Mouse (Mus musculus): ENCODE measurements around the gene Mocs3. TPM values are rescaled to one million over a fixed set of nuclear protein-coding genes. Genes with fewer than 3 reads are reported as not detected.
A peak's percentile ranks its signal among the peaks of the same experiment; 100 is the strongest.

Mocs3 gene
- polyA plus RNA-seq (2014; fragmentation: Nextera tagmentation; extraction: Ambion mirVana) = 6.9 and 7.1 TPM in 2 replicates

- H3K9me3 ChIP-seq (ENCODE audit: control insufficient read depth, low read depth, low read length) = no peaks in the 10 kb centered on the region
- peaks cover 15% of the 10 kb centered on the region for H3K36me3 ChIP-seq (ENCODE audit: control insufficient read depth, insufficient read depth, low read length)
- peaks cover 21% of the 10 kb centered on the region for H3K4me1 ChIP-seq (ENCODE audit: control insufficient read depth, insufficient read depth, low read length)
- H3K27me3 ChIP-seq (ENCODE audit: control insufficient read depth, insufficient read depth, low read length) = no peaks in the 10 kb centered on the region
- ATAC-seq (ENCODE audit: insufficient number of reproducible peaks, insufficient read depth, low FRiP score, low read depth) = peak; percentile 78
- H3K4me3 ChIP-seq (ENCODE audit: low read depth, low read length) = peak within 1 kb of the TSS; percentile 100
- H3K9ac ChIP-seq (replicated peaks; ENCODE audit: low read depth, low read length) = peak within 1 kb of the TSS; percentile 73
- H3K4me2 ChIP-seq (replicated peaks; ENCODE audit: low read depth, low read length) = peak within 1 kb of the TSS; percentile 99
- peak within 1 kb of the TSS; percentile 92 for H3K27ac ChIP-seq (ENCODE audit: low read length)
- WGBS = under 1% methylated on average over 73 of the region's 73 CpGs
These were observed at the start of gene Mocs3, which contains the start of the genes Gm20716 and Dpm1 for GRCm38 (mm10) chr2:168230026-168230728. Mocs3 (plus strand) TSS chr2:168230622. Gm20716 (minus strand) TSS chr2:168230364. Dpm1 (minus strand) TSS chr2:168230591.

DNA sequence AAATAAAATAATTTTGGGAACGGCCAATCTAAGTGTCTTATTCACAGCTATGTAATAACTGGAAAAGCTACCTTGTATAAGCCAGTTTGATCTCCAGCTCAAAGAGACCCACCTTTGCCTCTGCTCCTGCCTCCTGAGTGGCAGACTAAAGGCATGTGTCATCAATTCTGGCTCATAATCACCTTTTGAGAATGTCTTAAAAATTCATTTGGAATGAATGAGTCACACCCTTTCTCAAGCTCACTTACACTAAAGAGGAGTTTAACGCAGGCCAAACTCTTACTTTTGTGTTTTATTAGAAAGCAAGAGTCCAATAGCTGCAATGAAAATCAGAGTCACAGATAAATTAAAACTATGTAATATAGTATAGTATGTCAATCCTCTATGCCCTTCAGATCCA is 38.6 kb upstream of the Mocs3 start:
- no peak overlapping the region for H3K4me2 ChIP-seq (replicated peaks; ENCODE audit: low read depth, low read length)
- peaks cover 34% of the 10 kb centered on the region for H3K4me1 ChIP-seq (ENCODE audit: control insufficient read depth, insufficient read depth, low read length)
- no peak overlapping the region for H3K9ac ChIP-seq (replicated peaks; ENCODE audit: low read depth, low read length)
- H3K27me3 ChIP-seq (ENCODE audit: control insufficient read depth, insufficient read depth, low read length) = no peaks in the 10 kb centered on the region
- H3K36me3 ChIP-seq (ENCODE audit: control insufficient read depth, insufficient read depth, low read length) = peaks cover 29% of the 10 kb centered on the region
- WGBS = 93% methylated on average over 2 of the region's 2 CpGs
- H3K4me3 ChIP-seq (ENCODE audit: low read depth, low read length) = no peak overlapping the region
- H3K9me3 ChIP-seq (ENCODE audit: control insufficient read depth, low read depth, low read length) = no peaks in the 10 kb centered on the region
- ATAC-seq (ENCODE audit: insufficient number of reproducible peaks, insufficient read depth, low FRiP score, low read depth) = no peak
- H3K27ac ChIP-seq (ENCODE audit: low read length) = no peak overlapping the region

DNA sequence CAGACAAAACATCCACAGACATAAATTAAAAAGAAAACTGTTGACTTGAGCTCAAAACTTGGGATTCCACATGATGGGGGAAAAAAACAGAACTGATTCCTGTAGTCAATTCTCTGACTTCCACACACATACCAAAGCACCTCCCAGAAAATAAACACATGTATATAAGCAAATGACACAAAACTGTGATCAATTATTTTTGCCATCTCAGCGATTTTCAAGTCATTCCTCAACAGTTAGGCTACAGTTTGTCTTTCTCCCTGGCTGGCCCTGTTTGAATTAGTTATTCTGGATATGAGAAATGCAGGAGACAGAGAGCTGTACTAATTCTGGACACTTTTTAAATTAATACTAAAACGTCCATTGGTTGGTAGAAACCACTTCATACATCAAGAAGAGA is 36.7 kb upstream of the Mocs3 start:
- no peaks in the 10 kb centered on the region for H3K9me3 ChIP-seq (ENCODE audit: control insufficient read depth, low read depth, low read length)
- no peak overlapping the region for H3K4me2 ChIP-seq (replicated peaks; ENCODE audit: low read depth, low read length)
- WGBS = 40% methylated on average over 2 of the region's 2 CpGs
- peaks cover 24% of the 10 kb centered on the region; the same call in 1 of the 2 replicates for H3K36me3 ChIP-seq (ENCODE audit: control insufficient read depth, insufficient read depth, low read length)
- H3K4me3 ChIP-seq (ENCODE audit: low read depth, low read length) = no peak overlapping the region
- H3K9ac ChIP-seq (replicated peaks; ENCODE audit: low read depth, low read length) = no peak overlapping the region
- H3K27me3 ChIP-seq (ENCODE audit: control insufficient read depth, insufficient read depth, low read length) = no peaks in the 10 kb centered on the region
- no peak overlapping the region for H3K27ac ChIP-seq (ENCODE audit: low read length)
- peaks cover 45% of the 10 kb centered on the region for H3K4me1 ChIP-seq (ENCODE audit: control insufficient read depth, insufficient read depth, low read length)
- no peak for ATAC-seq (ENCODE audit: insufficient number of reproducible peaks, insufficient read depth, low FRiP score, low read depth)

GRCm38 (mm10) chr2:168195721-168196120 is 34.7 kb upstream of the Mocs3 start:
- H3K9ac ChIP-seq (replicated peaks; ENCODE audit: low read depth, low read length) = no peak overlapping the region
- no peak overlapping the region for H3K4me3 ChIP-seq (ENCODE audit: low read depth, low read length)
- no peak for ATAC-seq (ENCODE audit: insufficient number of reproducible peaks, insufficient read depth, low FRiP score, low read depth)
- no peaks in the 10 kb centered on the region for H3K9me3 ChIP-seq (ENCODE audit: control insufficient read depth, low read depth, low read length)
- no peak overlapping the region for H3K27ac ChIP-seq (ENCODE audit: low read length)
- no peak overlapping the region for H3K4me2 ChIP-seq (replicated peaks; ENCODE audit: low read depth, low read length)
- H3K36me3 ChIP-seq (ENCODE audit: control insufficient read depth, insufficient read depth, low read length) = peaks cover 21% of the 10 kb centered on the region; the same call in 1 of the 2 replicates
- H3K27me3 ChIP-seq (ENCODE audit: control insufficient read depth, insufficient read depth, low read length) = no peaks in the 10 kb centered on the region
- peaks cover 60% of the 10 kb centered on the region for H3K4me1 ChIP-seq (ENCODE audit: control insufficient read depth, insufficient read depth, low read length)
- 49% methylated on average over 2 of the region's 2 CpGs for WGBS

GRCm38 (mm10) chr2:168198421-168198820 is 32.0 kb upstream of the Mocs3 start:
- WGBS = 86% methylated on average over 1 of the region's 1 CpGs
- Histone ChIP-seq H3K4me2 (replicated peaks; ENCODE audit: low read depth, low read length) (no peak overlapping the region), H3K4me3 (ENCODE audit: low read depth, low read length) (no peak overlapping the region), H3K4me1 (ENCODE audit: control insufficient read depth, insufficient read depth, low read length) (peaks cover 61% of the 10 kb centered on the region), H3K27me3 (ENCODE audit: control insufficient read depth, insufficient read depth, low read length) (no peaks in the 10 kb centered on the region), H3K27ac (ENCODE audit: low read length) (no peak overlapping the region), H3K9me3 (ENCODE audit: control insufficient read depth, low read depth, low read length) (no peaks in the 10 kb centered on the region), H3K9ac (replicated peaks; ENCODE audit: low read depth, low read length) (no peak overlapping the region), H3K36me3 (ENCODE audit: control insufficient read depth, insufficient read depth, low read length) (peaks cover 17% of the 10 kb centered on the region; the same call in 1 of the 2 replicates)
- ATAC-seq (ENCODE audit: insufficient number of reproducible peaks, insufficient read depth, low FRiP score, low read depth) = no peak

DNA sequence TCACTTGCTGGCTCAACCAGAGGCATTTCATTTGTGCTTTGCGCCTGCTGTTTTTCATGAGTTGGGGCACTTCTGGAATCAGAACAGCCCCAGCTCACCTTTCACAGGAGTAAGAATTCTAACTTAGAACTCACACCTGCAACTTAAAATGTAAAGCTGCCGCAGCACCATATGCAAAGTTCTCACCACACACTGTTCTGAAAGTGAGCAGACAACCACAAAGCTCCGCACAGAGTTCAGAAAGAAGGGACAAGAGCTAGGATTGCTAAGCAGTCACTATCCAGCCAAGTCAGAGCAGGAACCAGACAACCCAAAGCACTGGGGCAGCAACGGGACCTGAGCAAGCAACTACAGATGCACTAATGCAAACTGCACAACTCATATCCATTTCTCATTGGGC is 30.9 kb upstream of the Mocs3 start:
- WGBS = 78% methylated on average over 4 of the region's 4 CpGs
- Histone ChIP-seq H3K4me1 (ENCODE audit: control insufficient read depth, insufficient read depth, low read length) (peaks cover 55% of the 10 kb centered on the region), H3K9ac (replicated peaks; ENCODE audit: low read depth, low read length) (no peak overlapping the region), H3K9me3 (ENCODE audit: control insufficient read depth, low read depth, low read length) (no peaks in the 10 kb centered on the region), H3K4me2 (replicated peaks; ENCODE audit: low read depth, low read length) (0 out of 2 replicates have a peak overlapping the region, but pooled peaks have one; percentile 16), H3K27me3 (ENCODE audit: control insufficient read depth, insufficient read depth, low read length) (no peaks in the 10 kb centered on the region), H3K4me3 (ENCODE audit: low read depth, low read length) (no peak overlapping the region), H3K36me3 (ENCODE audit: control insufficient read depth, insufficient read depth, low read length) (peaks cover 22% of the 10 kb centered on the region; the same call in 1 of the 2 replicates), H3K27ac (ENCODE audit: low read length) (no peak overlapping the region)
- no peak for ATAC-seq (ENCODE audit: insufficient number of reproducible peaks, insufficient read depth, low FRiP score, low read depth)

- Histone ChIP-seq H3K9ac (replicated peaks; ENCODE audit: low read depth, low read length) (no peak overlapping the region), H3K27ac (ENCODE audit: low read length) (no peak overlapping the region), H3K4me2 (replicated peaks; ENCODE audit: low read depth, low read length) (no peak overlapping the region), H3K9me3 (ENCODE audit: control insufficient read depth, low read depth, low read length) (no peaks in the 10 kb centered on the region), H3K4me1 (ENCODE audit: control insufficient read depth, insufficient read depth, low read length) (peaks cover 55% of the 10 kb centered on the region), H3K4me3 (ENCODE audit: low read depth, low read length) (no peak overlapping the region), H3K36me3 (ENCODE audit: control insufficient read depth, insufficient read depth, low read length) (peaks cover 18% of the 10 kb centered on the region; the same call in 1 of the 2 replicates), H3K27me3 (ENCODE audit: control insufficient read depth, insufficient read depth, low read length) (no peaks in the 10 kb centered on the region)
- WGBS = 68% methylated on average over 4 of the region's 5 CpGs
- no peak for ATAC-seq (ENCODE audit: insufficient number of reproducible peaks, insufficient read depth, low FRiP score, low read depth)
These were observed 30.3 kb upstream of the Mocs3 start for GRCm38 (mm10) chr2:168200014-168200691.

- peak overlapping the region; percentile 87 for H3K4me3 ChIP-seq (ENCODE audit: low read depth, low read length)
- no peak for ATAC-seq (ENCODE audit: insufficient number of reproducible peaks, insufficient read depth, low FRiP score, low read depth)
- H3K27ac ChIP-seq (ENCODE audit: low read length) = no peak overlapping the region
- no peaks in the 10 kb centered on the region for H3K9me3 ChIP-seq (ENCODE audit: control insufficient read depth, low read depth, low read length)
- 76% methylated on average over 8 of the region's 8 CpGs for WGBS
- peaks cover 17% of the 10 kb centered on the region for H3K36me3 ChIP-seq (ENCODE audit: control insufficient read depth, insufficient read depth, low read length)
- no peaks in the 10 kb centered on the region for H3K27me3 ChIP-seq (ENCODE audit: control insufficient read depth, insufficient read depth, low read length)
- H3K9ac ChIP-seq (replicated peaks; ENCODE audit: low read depth, low read length) = no peak overlapping the region
- H3K4me1 ChIP-seq (ENCODE audit: control insufficient read depth, insufficient read depth, low read length) = peaks cover 23% of the 10 kb centered on the region
- peak overlapping the region; percentile 44 for H3K4me2 ChIP-seq (replicated peaks; ENCODE audit: low read depth, low read length)
These were observed 25.9 kb upstream of the Mocs3 start for GRCm38 (mm10) chr2:168204476-168204999.
